Mouse (Mus musculus): ENCODE results near the gene Adam19. TPM values are rescaled to one million over a fixed set of nuclear protein-coding genes. Genes with fewer than 3 reads are reported as not detected.
"Not testable (repeated sequence)": the region's sequence is repeated elsewhere in the genome, so short reads cannot be mapped to it uniquely, and the experiment has no call there.

The Adam19 gene
- total RNA-seq, 1 experiment: 43.8 TPM

DNA sequence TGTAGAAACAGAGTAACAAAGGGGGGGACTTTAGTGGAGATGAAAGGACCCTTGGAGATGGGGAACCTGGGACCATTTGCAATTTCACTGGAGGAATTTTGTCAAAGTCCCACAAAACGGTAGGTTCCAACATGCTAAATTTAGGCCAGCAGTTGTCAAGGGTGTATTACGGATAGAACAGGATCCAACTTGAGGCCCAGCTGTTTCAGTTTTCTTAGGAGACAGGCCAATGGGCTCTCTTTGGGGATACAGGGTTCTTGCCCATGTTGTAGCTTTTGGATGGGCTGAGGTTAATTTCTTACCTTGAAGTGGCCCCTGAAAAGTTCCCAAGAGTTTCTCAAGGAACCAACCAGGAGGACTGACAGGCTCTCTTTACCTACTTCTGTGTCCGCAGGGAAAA lies 8.5 kb upstream of the Adam19 start:
- H3K36me3 ChIP-seq (ENCODE audit: control insufficient read depth, insufficient read depth, low read length, poor library complexity, severe bottlenecking): no peaks in the 10 kb centered on the region
- in situ Hi-C loops (cut with MboI; ENCODE audit: low sequenced_read_pairs in 2 of 2, unreplicated experiment in 2 of 2): no loop called here
- no peaks in the 10 kb centered on the region for H3K4me1 ChIP-seq (ENCODE audit: control insufficient read depth in 2 of 2, insufficient read depth in 2 of 2, low read length in 2 of 2, poor library complexity in 1 of 2)
- no peak for DNase-seq (ENCODE audit: low read depth, low spot score)
- H3K9ac ChIP-seq (ENCODE audit: insufficient read depth, low read depth, low read length, poor library complexity, severe bottlenecking): no peak overlapping the region
- H3K27ac ChIP-seq (ENCODE audit: insufficient read depth, low read depth, low read length, poor library complexity, severe bottlenecking): no peak overlapping the region
- TF ChIP-seq HCFC1 (IDR thresholded peaks at IDR 0.05; ENCODE audit: borderline replicate concordance, insufficient read depth, low read length): no peak
- TF ChIP-seq MAFK (IDR thresholded peaks at IDR 0.05; ENCODE audit: insufficient read depth, low read depth, low read length): no peak
- TF ChIP-seq ZNF384 (IDR thresholded peaks at IDR 0.05; ENCODE audit: low read depth, low read length): no peak
- TF ChIP-seq CHD2 (IDR thresholded peaks at IDR 0.05; ENCODE audit: low read depth, low read length): no peak
- TF ChIP-seq ZC3H11A (IDR thresholded peaks at IDR 0.05; ENCODE audit: borderline replicate concordance, low read depth, low read length): no peak
- H3K4me3 ChIP-seq (ENCODE audit: insufficient read depth in 1 of 2, low read depth in 1 of 2, low read length in 2 of 2, poor library complexity in 1 of 2, severe bottlenecking in 1 of 2): no peak overlapping the region
- H3K9me3 ChIP-seq (ENCODE audit: control insufficient read depth, insufficient read depth, low read depth, low read length): no peaks in the 10 kb centered on the region

DNA sequence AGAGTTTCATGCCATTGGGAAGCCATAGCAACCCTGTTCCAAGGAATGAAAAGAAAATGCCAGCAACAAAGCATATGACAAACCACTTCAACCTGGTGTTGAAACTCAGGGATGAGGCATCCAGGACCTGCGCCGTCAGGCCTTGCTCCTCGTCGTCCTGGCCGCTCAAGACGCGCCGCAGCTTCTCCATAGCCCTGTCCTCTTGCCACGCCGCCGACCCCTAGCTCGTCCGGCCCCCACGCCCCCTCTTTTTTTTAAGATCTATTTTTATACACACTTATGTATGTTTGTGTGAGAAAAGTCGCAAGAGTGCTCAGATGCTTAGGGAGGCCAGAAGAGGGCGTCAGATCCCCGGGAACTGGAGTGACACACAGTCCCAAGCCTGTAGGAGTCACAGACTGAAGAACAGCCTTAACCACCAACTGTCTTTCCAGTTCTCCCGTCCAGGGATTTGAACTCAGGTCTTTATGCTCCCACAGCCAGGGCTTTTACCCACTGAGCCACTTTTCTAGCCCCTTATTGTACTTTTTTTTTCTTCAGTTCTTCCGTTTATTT lies 3.6 kb upstream of the Adam19 start, which contains the start of gene Gm12166:
TSS of gene Gm12166 (minus strand) at position 217 of the 555 bp plus-strand sequence.
- TF ChIP-seq ZC3H11A (IDR thresholded peaks at IDR 0.05; ENCODE audit: borderline replicate concordance, low read depth, low read length): peak; percentile 87
- in situ Hi-C loops (cut with MboI; ENCODE audit: low sequenced_read_pairs in 2 of 2, unreplicated experiment in 2 of 2); H3K9ac ChIP-seq (ENCODE audit: insufficient read depth, low read depth, low read length, poor library complexity, severe bottlenecking); H3K9me3 ChIP-seq (ENCODE audit: control insufficient read depth, insufficient read depth, low read depth, low read length); H3K27ac ChIP-seq (ENCODE audit: insufficient read depth, low read depth, low read length, poor library complexity, severe bottlenecking); DNase-seq (ENCODE audit: low read depth, low spot score); H3K36me3 ChIP-seq (ENCODE audit: control insufficient read depth, insufficient read depth, low read length, poor library complexity, severe bottlenecking); H3K4me3 ChIP-seq (ENCODE audit: insufficient read depth in 1 of 2, low read depth in 1 of 2, low read length in 2 of 2, poor library complexity in 1 of 2, severe bottlenecking in 1 of 2); H3K4me1 ChIP-seq (ENCODE audit: control insufficient read depth in 2 of 2, insufficient read depth in 2 of 2, low read length in 2 of 2, poor library complexity in 1 of 2): not testable (repeated sequence)

GRCm38 (mm10) chr11:46053457-46053856 lies 2.3 kb upstream of the Adam19 start:
- H3K27ac ChIP-seq (ENCODE audit: insufficient read depth, low read depth, low read length, poor library complexity, severe bottlenecking); H3K9me3 ChIP-seq (ENCODE audit: control insufficient read depth, insufficient read depth, low read depth, low read length); H3K4me1 ChIP-seq (ENCODE audit: control insufficient read depth in 2 of 2, insufficient read depth in 2 of 2, low read length in 2 of 2, poor library complexity in 1 of 2); H3K9ac ChIP-seq (ENCODE audit: insufficient read depth, low read depth, low read length, poor library complexity, severe bottlenecking); H3K36me3 ChIP-seq (ENCODE audit: control insufficient read depth, insufficient read depth, low read length, poor library complexity, severe bottlenecking); H3K4me3 ChIP-seq (ENCODE audit: insufficient read depth in 1 of 2, low read depth in 1 of 2, low read length in 2 of 2, poor library complexity in 1 of 2, severe bottlenecking in 1 of 2); DNase-seq (ENCODE audit: low read depth, low spot score); in situ Hi-C loops (cut with MboI; ENCODE audit: low sequenced_read_pairs in 2 of 2, unreplicated experiment in 2 of 2): not testable (repeated sequence)

- TF ChIP-seq CHD2 (IDR thresholded peaks at IDR 0.05; ENCODE audit: low read depth, low read length): no peak
- TF ChIP-seq ZC3H11A (IDR thresholded peaks at IDR 0.05; ENCODE audit: borderline replicate concordance, low read depth, low read length): no peak
- no peak for TF ChIP-seq MAFK (IDR thresholded peaks at IDR 0.05; ENCODE audit: insufficient read depth, low read depth, low read length)
- TF ChIP-seq ZNF384 (IDR thresholded peaks at IDR 0.05; ENCODE audit: low read depth, low read length): no peak
- TF ChIP-seq HCFC1 (IDR thresholded peaks at IDR 0.05; ENCODE audit: borderline replicate concordance, insufficient read depth, low read length): no peak
- Histone ChIP-seq H3K9ac (ENCODE audit: insufficient read depth, low read depth, low read length, poor library complexity, severe bottlenecking) (no peak overlapping the region), H3K36me3 (ENCODE audit: control insufficient read depth, insufficient read depth, low read length, poor library complexity, severe bottlenecking) (no peaks in the 10 kb centered on the region), H3K27ac (ENCODE audit: insufficient read depth, low read depth, low read length, poor library complexity, severe bottlenecking) (no peak overlapping the region), H3K4me1 (ENCODE audit: control insufficient read depth in 2 of 2, insufficient read depth in 2 of 2, low read length in 2 of 2, poor library complexity in 1 of 2) (peaks cover 3 to 7% of the 10 kb centered on the region in 2 experiments; a peak in 3 of 4 replicates), H3K9me3 (ENCODE audit: control insufficient read depth, insufficient read depth, low read depth, low read length) (no peaks in the 10 kb centered on the region), H3K4me3 (ENCODE audit: insufficient read depth in 1 of 2, low read depth in 1 of 2, low read length in 2 of 2, poor library complexity in 1 of 2, severe bottlenecking in 1 of 2) (no peak overlapping the region)
- no peak for DNase-seq (ENCODE audit: low read depth, low spot score)
- in situ Hi-C loops (cut with MboI; ENCODE audit: low sequenced_read_pairs in 2 of 2, unreplicated experiment in 2 of 2): no loop called here
Observed at GRCm38 (mm10) chr11:46054311-46054710, 1.5 kb upstream of the Adam19 start.

Measured in ES-E14 (cell line).